In the genomic region with DNA sequence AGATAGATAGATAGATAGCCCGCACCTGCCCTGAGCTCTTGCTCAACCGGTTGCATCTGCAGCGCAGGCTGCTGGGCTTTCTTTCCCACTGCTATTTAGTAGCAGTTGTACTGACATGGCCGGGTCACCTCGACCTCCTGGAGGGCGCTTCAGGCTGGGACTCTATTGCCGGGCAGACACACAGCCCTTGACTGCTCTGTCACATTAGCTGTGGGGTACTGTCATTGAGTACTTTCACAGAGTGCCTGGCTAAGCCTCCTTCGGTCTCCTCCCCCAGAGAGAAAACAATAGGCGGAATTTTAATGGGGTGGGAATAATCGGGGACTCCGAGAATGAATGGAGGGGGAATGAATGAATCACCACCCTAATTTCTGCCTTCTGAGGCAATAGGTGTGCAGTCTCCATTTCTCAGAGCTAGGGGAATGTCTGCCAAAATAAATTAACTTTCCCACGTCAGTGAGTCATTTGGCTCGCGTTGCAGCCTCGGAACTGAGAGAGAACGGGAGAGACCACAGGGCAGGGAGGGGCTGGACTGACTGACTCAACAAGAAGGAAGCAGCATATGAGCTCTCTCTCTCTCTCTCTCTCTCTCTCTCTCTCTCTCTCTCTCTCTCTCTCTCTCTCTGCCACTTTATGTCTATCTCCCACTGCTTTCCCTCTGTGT, we compare ENCODE assay signal across 8 mouse cellular contexts.
DNase-seq lines count a peak whose midpoint lies in the region; ATAC-seq lines count a peak whose summit lies in the region.

No protein-coding gene starts in this region.

- peak; percentile 41 for DNase-seq in layer of hippocampus, adult 11-12 months (ENCODE audit: low spot score)
- no peak for DNase-seq in layer of hippocampus, postnatal 10 days (ENCODE audit: low spot score in 2 of 2)
- DNase-seq in heart, postnatal 10 days, result peak; percentile 81 to 83
- DNase-seq in kidney, postnatal 36 days, result peak; percentile 47 to 65
- DNase-seq in thymus, postnatal 10 days (ENCODE audit: low spot score in 2 of 2), result no peak

- H3K4me3 ChIP-seq in forebrain, embryonic 15.5 days, result peak overlapping the region; percentile 9
- H3K4me3 ChIP-seq in liver, embryonic 16.5 days (ENCODE audit: low read depth, low read length), result peak overlapping the region; percentile 16; the same call in 1 of the 2 replicates
- H3K4me3 ChIP-seq in neural tube, embryonic 12.5 days, result peak overlapping the region; percentile 21; the same call in 1 of the 2 replicates

- H3K36me3 ChIP-seq in forebrain, embryonic 15.5 days, result no peaks in the 10 kb centered on the region
- no peaks in the 10 kb centered on the region for H3K36me3 ChIP-seq in liver, embryonic 16.5 days (ENCODE audit: control insufficient read depth, insufficient read depth)
- no peaks in the 10 kb centered on the region for H3K36me3 ChIP-seq in neural tube, embryonic 12.5 days

- peaks cover 10% of the 10 kb centered on the region for H3K4me1 ChIP-seq in forebrain, embryonic 15.5 days
- peaks cover 4% of the 10 kb centered on the region; the same call in 1 of the 2 replicates for H3K4me1 ChIP-seq in liver, embryonic 16.5 days (ENCODE audit: control insufficient read depth, low read depth, low read length)
- H3K4me1 ChIP-seq in neural tube, embryonic 12.5 days, result peaks cover 19% of the 10 kb centered on the region

- no peak overlapping the region for H3K9ac ChIP-seq in forebrain, embryonic 15.5 days (replicated peaks)
- H3K9ac ChIP-seq in liver, embryonic 16.5 days (ENCODE audit: low read depth, low read length), result peak overlapping the region; percentile 11; the same call in 1 of the 2 replicates
- no peak overlapping the region for H3K9ac ChIP-seq in neural tube, embryonic 12.5 days

- WGBS in forebrain, embryonic 15.5 days, result 1% methylated on average over 16 of the region's 16 CpGs
- 9% methylated on average over 16 of the region's 16 CpGs for WGBS in liver, embryonic 16.5 days (ENCODE audit: insufficient replicate concordance)
- 3% methylated on average over 16 of the region's 16 CpGs for WGBS in neural tube, embryonic 12.5 days

- H3K27ac ChIP-seq in forebrain, embryonic 15.5 days (replicated peaks), result no peak overlapping the region
- no peak overlapping the region for H3K27ac ChIP-seq in liver, embryonic 16.5 days (ENCODE audit: low read length)
- H3K27ac ChIP-seq in neural tube, embryonic 12.5 days, result 0 out of 2 replicates have a peak overlapping the region, but pooled peaks have one; percentile 17

- intact Hi-C loops in heart, postnatal 10 days (cut with DNase I), result no loop called here

- no peaks in the 10 kb centered on the region for H3K27me3 ChIP-seq in forebrain, embryonic 15.5 days
- peaks cover 37% of the 10 kb centered on the region for H3K27me3 ChIP-seq in liver, embryonic 16.5 days (ENCODE audit: control insufficient read depth, insufficient read depth, low read depth, low read length)
- no peaks in the 10 kb centered on the region for H3K27me3 ChIP-seq in neural tube, embryonic 12.5 days (replicated peaks)

- 0 out of 2 replicates have a peak, but pooled peaks have one; percentile 35 for ATAC-seq in forebrain, embryonic 15.5 days (replicated peaks)
- no peak for ATAC-seq in liver, embryonic 16.5 days (ENCODE audit: low read depth)
- peak; percentile 72 for ATAC-seq in neural tube, embryonic 12.5 days (ENCODE audit: low FRiP score, low read depth)

- no peaks in the 10 kb centered on the region for H3K9me3 ChIP-seq in forebrain, embryonic 15.5 days
- no peaks in the 10 kb centered on the region for H3K9me3 ChIP-seq in liver, embryonic 16.5 days (replicated peaks; ENCODE audit: control insufficient read depth, low read length)
- no peaks in the 10 kb centered on the region for H3K9me3 ChIP-seq in neural tube, embryonic 12.5 days

- H3K4me2 ChIP-seq in forebrain, embryonic 15.5 days (replicated peaks), result peak overlapping the region; percentile 33
- H3K4me2 ChIP-seq in liver, embryonic 16.5 days (ENCODE audit: low read depth, low read length), result peak overlapping the region; percentile 45
- peak overlapping the region; percentile 52 for H3K4me2 ChIP-seq in neural tube, embryonic 12.5 days (replicated peaks)

Comparison
In these comparisons a context has a peak if more than half of its experiments do, and no peak if none do; other contexts are left out.
1. DNase-seq: peak in layer of hippocampus, adult 11-12 months (single experiment), heart, postnatal 10 days (2 of 2) and kidney, postnatal 36 days (2 of 2); none in layer of hippocampus, postnatal 10 days (0 of 2) and thymus, postnatal 10 days (0 of 2).
2. Peak in every context shown above with its lines, with median percentiles within 50 percentile points of each other: H3K4me2 ChIP-seq and H3K4me3 ChIP-seq.